Mouse (Mus musculus) heart, postnatal 25 days (tissue): ENCODE results near the gene Chrna9. TPM values are rescaled to one million over a fixed set of nuclear protein-coding genes. Genes with fewer than 3 reads are reported as not detected.

ENCODE experiments used
- DNase-seq: peaks from one replicate; pipeline ENCODE4 v3.0.0; 2022; ENCODE audit warnings: low spot score
- intact Hi-C: fragments of 180-260 bp; cut with DNase I; formaldehyde crosslinking; loops from one replicate; pipeline ENCODE4 v1.15.1; 2025
- microRNA-seq: library from miRNA; unstranded; fragments of <30 nt; microRNA quantifications from one replicate; pipeline ENCODE4 v1.2.0, GENCODE M21; 2022
- total RNA-seq, 2 experiments: library from RNA; stranded (reverse); gene quantifications; 2 replicates each; pipeline ENCODE4 v1.2.3; 2021

Gene Chrna9
- total RNA-seq, 2 experiments from 2014 or later, result 0.22 TPM; not detected in 1

- intact Hi-C loops, result no loop called here
- no peak for DNase-seq
Measured at GRCm38 (mm10) chr5:66000567-66001125, 65.9 kb downstream of the Chrna9 start.

GRCm38 (mm10) chr5:66001232-66001631 is 66.5 kb downstream of the Chrna9 start:
- DNase-seq, result no peak
- intact Hi-C loops, result no loop called here

GRCm38 (mm10) chr5:66004134-66004925 is 69.6 kb downstream of the Chrna9 start, which contains the start of gene 9130230L23Rik:
9130230L23Rik (minus strand) TSS chr5:66004285.
- DNase-seq, result no peak
- intact Hi-C loops, result no loop called here

GRCm38 (mm10) chr5:66005041-66005678 is 70.4 kb downstream of the Chrna9 start:
- DNase-seq, result no peak
- intact Hi-C loops, result no loop called here

GRCm38 (mm10) chr5:66008245-66008967 is 73.7 kb downstream of the Chrna9 start:
- intact Hi-C loops, result no loop called here
- DNase-seq, result no peak

GRCm38 (mm10) chr5:66013999-66014398 is 79.3 kb downstream of the Chrna9 start:
- no peak for DNase-seq
- intact Hi-C loops, result no loop called here

GRCm38 (mm10) chr5:66014437-66014836 is 79.7 kb downstream of the Chrna9 start:
- intact Hi-C loops, result no loop called here
- no peak for DNase-seq

- intact Hi-C loops, result no loop called here
- DNase-seq, result no peak
Measured at GRCm38 (mm10) chr5:66015449-66015961, 80.8 kb downstream of the Chrna9 start.

- no peak for DNase-seq
- intact Hi-C loops, result no loop called here
Measured at GRCm38 (mm10) chr5:66026796-66027195, 92.1 kb downstream of the Chrna9 start.

Small RNA genes within 50 kb of the gene (microRNA-seq; reads per million reads assigned to microRNA genes)
- not detected for gene Gm25952

Other genes starting within 250 kb of the Chrna9 start
- gene Pds5a, start 236.6 kb upstream of the Chrna9 start, total RNA-seq, result 10 to 100 TPM; 59.5 to 60.2 TPM
- gene N4bp2, start 171.4 kb upstream of the Chrna9 start, total RNA-seq, result 10 to 100 TPM; 15.7 to 15.9 TPM
- under 1 TPM; 0.42 to 0.87 TPM for gene Rhoh, start 73.7 kb upstream of the Chrna9 start, total RNA-seq
- not detected for gene 9130230L23Rik, start 69.4 kb downstream of the Chrna9 start, total RNA-seq
- gene Rbm47, start 238.2 kb downstream of the Chrna9 start, total RNA-seq, result 1 to 10 TPM; 1.7 to 2.8 TPM